14 mouse cellular contexts compared by ENCODE assay signal in the genomic region with DNA sequence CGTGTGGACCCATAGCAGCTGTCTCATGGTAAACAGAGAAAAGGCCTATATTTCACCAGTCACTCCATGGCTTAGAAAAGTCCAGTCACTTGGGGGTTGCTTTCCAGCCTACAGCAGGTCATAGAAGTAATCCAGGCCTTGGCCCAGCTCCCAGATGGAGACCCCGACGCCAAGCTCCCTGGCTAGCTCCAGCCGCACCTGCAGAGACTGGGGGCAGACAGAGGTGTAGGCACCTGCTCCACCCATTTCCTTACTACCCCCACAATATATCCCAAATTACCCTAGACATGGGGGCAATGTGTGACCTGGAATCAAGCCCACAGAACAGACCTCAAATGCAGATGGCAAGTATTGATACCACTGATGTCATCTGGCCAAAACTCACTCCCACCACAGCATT.
"Had no signal": no experiment of that assay in that cellular context is flagged by ENCODE, and none has a peak within 500 bp of the region (broad histone marks: within the 10 kb centered on the region; RNA-seq: fewer than 3 reads in every experiment).

No protein-coding gene starts in this region.

- H3K4me3 ChIP-seq: megakaryocyte, embryonic 14.5 days; midbrain, embryonic 13.5 days; midbrain, embryonic 15.5 days; neural tube, embryonic 12.5 days; stomach, embryonic 15.5 days had no signal

- DNase-seq: lung, adult 18-20 months; lung, embryonic 14.5 days; lung, postnatal 10 days; right cerebral cortex, postnatal 14 days; thymus, adult 2 months; thymus, postnatal 25 days; thymus, postnatal 4 days had no signal

- H3K27ac ChIP-seq: macrophage; midbrain, embryonic 13.5 days; midbrain, embryonic 15.5 days; neural tube, embryonic 12.5 days; stomach, embryonic 15.5 days; stomach, postnatal 0 days had no signal

- H3K4me1 ChIP-seq: midbrain, embryonic 13.5 days; midbrain, embryonic 15.5 days; neural tube, embryonic 12.5 days; stomach, embryonic 15.5 days had no signal

- H3K27me3 ChIP-seq: megakaryocyte, embryonic 14.5 days; midbrain, embryonic 13.5 days; midbrain, embryonic 15.5 days; neural tube, embryonic 12.5 days; stomach, embryonic 15.5 days had no signal
